Mouse (Mus musculus): ENCODE measurements around the gene Ubac2. TPM values are rescaled to one million over a fixed set of nuclear protein-coding genes. Genes with fewer than 3 reads are reported as not detected.
"Not testable (repeated sequence)": the region's sequence is repeated elsewhere in the genome, so short reads cannot be mapped to it uniquely, and the experiment has no call there.

The Ubac2 gene
- polyA plus RNA-seq, 1 experiment from 2014 or later: 78.2 TPM

- no peaks in the 10 kb centered on the region for H3K9me3 ChIP-seq (ENCODE audit: control insufficient read depth, low read length)
- no peaks in the 10 kb centered on the region for H3K36me3 ChIP-seq (ENCODE audit: control insufficient read depth, insufficient read depth, low read length)
- H3K9ac ChIP-seq (ENCODE audit: low read depth, low read length): no peak overlapping the region
- H3K27ac ChIP-seq (ENCODE audit: low read depth, low read length): no peak overlapping the region
- ATAC-seq (ENCODE audit: low FRiP score, low TSS enrichment): no peak
- no peak overlapping the region for H3K4me2 ChIP-seq (replicated peaks; ENCODE audit: low read depth, low read length)
- WGBS: 64% methylated on average over 3 of the region's 3 CpGs
- no peaks in the 10 kb centered on the region for H3K27me3 ChIP-seq (ENCODE audit: control insufficient read depth, insufficient read depth, low read length)
- no peaks in the 10 kb centered on the region for H3K4me1 ChIP-seq (ENCODE audit: control insufficient read depth, insufficient read depth, low read length)
- no peak overlapping the region for H3K4me3 ChIP-seq (ENCODE audit: low read length)
Observed at GRCm38 (mm10) chr14:121866574-121866973, 11.8 kb upstream of the Ubac2 start.

DNA sequence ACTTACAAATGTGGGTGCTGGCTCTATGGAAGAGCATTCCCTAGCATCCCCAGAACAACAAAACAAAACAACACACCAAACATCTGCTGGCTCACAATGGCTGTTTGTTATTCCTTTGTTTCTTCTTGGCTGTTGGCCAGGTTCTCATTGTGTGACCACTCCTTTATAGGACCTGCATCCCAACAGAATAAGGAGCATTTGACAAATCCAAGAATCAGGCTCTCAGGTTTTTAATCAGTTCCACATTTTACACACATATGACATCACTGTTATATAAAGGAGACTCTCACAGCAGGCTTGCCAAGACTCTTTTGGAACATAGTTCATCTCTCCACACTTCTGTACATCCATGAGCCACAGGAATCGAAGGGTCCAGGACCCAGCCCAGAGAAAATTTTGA is 9.3 kb upstream of the Ubac2 start:
- Histone ChIP-seq H3K27ac (ENCODE audit: low read depth, low read length) (no peak overlapping the region), H3K9me3 (ENCODE audit: control insufficient read depth, low read length) (no peaks in the 10 kb centered on the region), H3K36me3 (ENCODE audit: control insufficient read depth, insufficient read depth, low read length) (no peaks in the 10 kb centered on the region), H3K27me3 (ENCODE audit: control insufficient read depth, insufficient read depth, low read length) (0 out of 2 replicates have a peak, but pooled peaks cover 3% of the 10 kb centered on the region), H3K4me2 (replicated peaks; ENCODE audit: low read depth, low read length) (no peak overlapping the region), H3K4me1 (ENCODE audit: control insufficient read depth, insufficient read depth, low read length) (no peaks in the 10 kb centered on the region), H3K9ac (ENCODE audit: low read depth, low read length) (no peak overlapping the region), H3K4me3 (ENCODE audit: low read length) (no peak overlapping the region)
- ATAC-seq (ENCODE audit: low FRiP score, low TSS enrichment): no peak
- 71% methylated on average over 1 of the region's 1 CpGs for WGBS

- 0 out of 2 replicates have a peak, but pooled peaks cover 3% of the 10 kb centered on the region for H3K27me3 ChIP-seq (ENCODE audit: control insufficient read depth, insufficient read depth, low read length)
- H3K4me3 ChIP-seq (ENCODE audit: low read length): no peak overlapping the region
- H3K9me3 ChIP-seq (ENCODE audit: control insufficient read depth, low read length): no peaks in the 10 kb centered on the region
- H3K27ac ChIP-seq (ENCODE audit: low read depth, low read length): no peak overlapping the region
- WGBS: 90% methylated on average over 1 of the region's 1 CpGs
- H3K36me3 ChIP-seq (ENCODE audit: control insufficient read depth, insufficient read depth, low read length): no peaks in the 10 kb centered on the region
- no peak overlapping the region for H3K9ac ChIP-seq (ENCODE audit: low read depth, low read length)
- H3K4me2 ChIP-seq (replicated peaks; ENCODE audit: low read depth, low read length): no peak overlapping the region
- no peaks in the 10 kb centered on the region for H3K4me1 ChIP-seq (ENCODE audit: control insufficient read depth, insufficient read depth, low read length)
- ATAC-seq (ENCODE audit: low FRiP score, low TSS enrichment): no peak
Observed at GRCm38 (mm10) chr14:121872760-121873159, 5.7 kb upstream of the Ubac2 start.

DNA sequence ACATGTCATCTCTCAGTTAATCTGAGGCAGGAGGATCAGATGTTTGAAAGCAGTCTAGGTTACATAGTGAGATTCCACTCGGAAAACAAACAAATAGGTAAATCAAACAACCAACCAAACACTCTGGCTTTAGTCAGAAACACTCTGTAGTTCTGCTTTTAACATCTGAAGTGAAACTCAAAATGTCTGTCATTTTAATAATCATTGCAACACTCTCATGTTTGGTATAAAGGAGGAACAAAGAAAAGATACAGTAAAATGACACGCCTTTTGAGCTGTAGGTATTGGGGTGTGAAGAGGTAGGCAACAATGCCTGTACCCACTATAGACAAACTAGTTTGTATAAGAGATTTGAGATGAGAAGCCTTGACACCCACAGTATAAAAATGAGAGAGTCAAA is 5.2 kb upstream of the Ubac2 start:
- Histone ChIP-seq H3K9ac (ENCODE audit: low read depth, low read length) (no peak overlapping the region), H3K4me2 (replicated peaks; ENCODE audit: low read depth, low read length) (no peak overlapping the region), H3K4me1 (ENCODE audit: control insufficient read depth, insufficient read depth, low read length) (no peaks in the 10 kb centered on the region), H3K27me3 (ENCODE audit: control insufficient read depth, insufficient read depth, low read length) (0 out of 2 replicates have a peak, but pooled peaks cover 3% of the 10 kb centered on the region), H3K9me3 (ENCODE audit: control insufficient read depth, low read length) (no peaks in the 10 kb centered on the region), H3K27ac (ENCODE audit: low read depth, low read length) (no peak overlapping the region), H3K4me3 (ENCODE audit: low read length) (no peak overlapping the region), H3K36me3 (ENCODE audit: control insufficient read depth, insufficient read depth, low read length) (no peaks in the 10 kb centered on the region)
- WGBS: 88% methylated on average over 2 of the region's 2 CpGs
- ATAC-seq (ENCODE audit: low FRiP score, low TSS enrichment): no peak

DNA sequence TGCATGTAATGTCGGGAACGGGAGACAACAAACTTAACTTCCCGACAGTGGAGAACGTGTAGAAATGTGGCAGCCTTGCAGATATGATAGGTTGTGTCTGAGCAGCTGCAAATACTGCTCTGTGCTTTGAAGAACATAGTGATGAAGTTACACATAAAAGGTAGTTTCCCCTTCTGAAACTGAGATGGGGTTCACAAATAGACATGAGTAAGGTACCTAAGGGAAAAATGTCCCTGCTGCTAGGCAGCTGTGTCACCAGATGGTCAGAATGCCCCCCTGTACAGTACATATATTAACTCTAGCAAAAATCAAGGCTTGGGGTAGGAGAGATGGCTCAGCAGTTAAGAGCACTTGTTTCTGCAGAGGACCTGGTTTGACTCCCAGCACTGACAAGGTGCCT is 4.8 kb upstream of the Ubac2 start:
- no peak for ATAC-seq (ENCODE audit: low FRiP score, low TSS enrichment)
- H3K9me3 ChIP-seq (ENCODE audit: control insufficient read depth, low read length): no peaks in the 10 kb centered on the region
- no peak overlapping the region for H3K4me3 ChIP-seq (ENCODE audit: low read length)
- H3K9ac ChIP-seq (ENCODE audit: low read depth, low read length): no peak overlapping the region
- WGBS: 87% methylated on average over 4 of the region's 4 CpGs
- no peak overlapping the region for H3K4me2 ChIP-seq (replicated peaks; ENCODE audit: low read depth, low read length)
- no peak overlapping the region for H3K27ac ChIP-seq (ENCODE audit: low read depth, low read length)
- 0 out of 2 replicates have a peak, but pooled peaks cover 3% of the 10 kb centered on the region for H3K27me3 ChIP-seq (ENCODE audit: control insufficient read depth, insufficient read depth, low read length)
- H3K36me3 ChIP-seq (ENCODE audit: control insufficient read depth, insufficient read depth, low read length): no peaks in the 10 kb centered on the region
- no peaks in the 10 kb centered on the region for H3K4me1 ChIP-seq (ENCODE audit: control insufficient read depth, insufficient read depth, low read length)

- 70% methylated on average over 2 of the region's 2 CpGs for WGBS
- not testable (repeated sequence) for H3K4me3 ChIP-seq (ENCODE audit: low read length); H3K27me3 ChIP-seq (ENCODE audit: control insufficient read depth, insufficient read depth, low read length); H3K4me2 ChIP-seq (replicated peaks; ENCODE audit: low read depth, low read length); ATAC-seq (ENCODE audit: low FRiP score, low TSS enrichment); H3K36me3 ChIP-seq (ENCODE audit: control insufficient read depth, insufficient read depth, low read length); H3K27ac ChIP-seq (ENCODE audit: low read depth, low read length); H3K4me1 ChIP-seq (ENCODE audit: control insufficient read depth, insufficient read depth, low read length); H3K9ac ChIP-seq (ENCODE audit: low read depth, low read length); H3K9me3 ChIP-seq (ENCODE audit: control insufficient read depth, low read length)
Observed at GRCm38 (mm10) chr14:121876190-121876589, 2.2 kb upstream of the Ubac2 start.

DNA sequence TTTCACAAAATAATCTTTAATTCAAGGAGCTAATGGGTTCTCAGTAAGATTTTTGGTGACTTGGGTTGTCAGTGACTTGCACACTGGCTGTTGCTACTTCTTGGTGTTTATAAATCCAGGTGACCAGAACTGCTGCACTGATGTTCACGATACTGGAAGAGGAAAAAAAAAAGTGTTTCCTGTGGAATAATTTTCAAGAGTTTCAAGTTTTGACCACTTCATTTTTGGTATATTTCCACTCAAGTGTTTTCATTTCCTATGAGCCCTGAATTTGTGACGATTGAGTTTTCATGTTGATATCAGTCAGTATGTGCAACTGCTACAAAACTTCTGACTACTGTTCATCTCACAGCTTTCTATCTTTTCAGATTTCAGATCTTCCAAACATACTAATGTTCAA is 1.6 kb upstream of the Ubac2 start:
- 92% methylated on average over 2 of the region's 2 CpGs for WGBS
- Histone ChIP-seq H3K9me3 (ENCODE audit: control insufficient read depth, low read length) (no peaks in the 10 kb centered on the region), H3K9ac (ENCODE audit: low read depth, low read length) (no peak overlapping the region), H3K4me2 (replicated peaks; ENCODE audit: low read depth, low read length) (no peak overlapping the region), H3K36me3 (ENCODE audit: control insufficient read depth, insufficient read depth, low read length) (no peaks in the 10 kb centered on the region), H3K4me3 (ENCODE audit: low read length) (no peak overlapping the region), H3K4me1 (ENCODE audit: control insufficient read depth, insufficient read depth, low read length) (peaks cover 7% of the 10 kb centered on the region; the same call in 1 of the 2 replicates), H3K27ac (ENCODE audit: low read depth, low read length) (no peak overlapping the region), H3K27me3 (ENCODE audit: control insufficient read depth, insufficient read depth, low read length) (0 out of 2 replicates have a peak, but pooled peaks cover 3% of the 10 kb centered on the region)
- no peak for ATAC-seq (ENCODE audit: low FRiP score, low TSS enrichment)

DNA sequence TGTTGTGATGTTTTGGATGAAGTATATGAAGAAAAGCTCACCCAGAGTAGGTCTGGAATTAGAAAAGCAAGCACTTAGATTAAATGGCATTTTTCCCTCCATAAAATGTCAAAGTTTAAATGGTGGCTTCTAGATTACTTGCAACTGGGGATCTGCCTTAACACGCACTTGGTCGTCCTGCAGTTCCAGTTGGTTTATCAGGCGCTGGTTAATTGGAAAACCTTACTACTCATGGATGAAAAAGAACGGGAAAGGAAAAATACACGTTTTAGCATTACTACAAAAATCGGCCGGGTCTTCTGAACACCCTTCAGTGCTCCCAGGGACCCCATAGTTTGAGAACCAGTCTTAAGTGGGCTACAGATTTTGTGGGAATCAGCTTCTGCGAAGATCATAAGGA is 780 bp upstream of the Ubac2 start:
- Histone ChIP-seq H3K36me3 (ENCODE audit: control insufficient read depth, insufficient read depth, low read length) (no peaks in the 10 kb centered on the region), H3K27me3 (ENCODE audit: control insufficient read depth, insufficient read depth, low read length) (0 out of 2 replicates have a peak, but pooled peaks cover 3% of the 10 kb centered on the region), H3K4me2 (replicated peaks; ENCODE audit: low read depth, low read length) (peak overlapping the region; percentile 92), H3K9ac (ENCODE audit: low read depth, low read length) (peak overlapping the region; percentile 86), H3K4me1 (ENCODE audit: control insufficient read depth, insufficient read depth, low read length) (peaks cover 7% of the 10 kb centered on the region; the same call in 1 of the 2 replicates), H3K9me3 (ENCODE audit: control insufficient read depth, low read length) (no peaks in the 10 kb centered on the region), H3K27ac (ENCODE audit: low read depth, low read length) (peak overlapping the region; percentile 90), H3K4me3 (ENCODE audit: low read length) (peak overlapping the region; percentile 87)
- 33% methylated on average over 8 of the region's 8 CpGs for WGBS
- no peak for ATAC-seq (ENCODE audit: low FRiP score, low TSS enrichment)

- under 1% methylated on average over 26 of the region's 27 CpGs for WGBS
- H3K27ac ChIP-seq (ENCODE audit: low read depth, low read length): no peak overlapping the region
- H3K27me3 ChIP-seq (ENCODE audit: control insufficient read depth, insufficient read depth, low read length): no peaks in the 10 kb centered on the region
- peak overlapping the region; percentile 92 for H3K4me2 ChIP-seq (replicated peaks; ENCODE audit: low read depth, low read length)
- no peaks in the 10 kb centered on the region for H3K36me3 ChIP-seq (ENCODE audit: control insufficient read depth, insufficient read depth, low read length)
- H3K9ac ChIP-seq (ENCODE audit: low read depth, low read length): peak overlapping the region; percentile 86
- no peaks in the 10 kb centered on the region for H3K9me3 ChIP-seq (ENCODE audit: control insufficient read depth, low read length)
- H3K4me1 ChIP-seq (ENCODE audit: control insufficient read depth, insufficient read depth, low read length): peaks cover 12% of the 10 kb centered on the region; the same call in 1 of the 2 replicates
- peak overlapping the region; percentile 87 for H3K4me3 ChIP-seq (ENCODE audit: low read length)
- ATAC-seq (ENCODE audit: low FRiP score, low TSS enrichment): no peak; the same call in 1 of the 2 replicates
Observed at GRCm38 (mm10) chr14:121878859-121879206, 413 bp downstream of the Ubac2 start.

Measured in kidney, embryonic 14.5 days (tissue).